Mouse (Mus musculus) thymus, adult 2 months (tissue): ENCODE results near the gene A930017K11Rik. TPM values are rescaled to one million over a fixed set of nuclear protein-coding genes. Genes with fewer than 3 reads are reported as not detected.

ENCODE experiments used
- DNase-seq: peaks from one replicate; pipeline ENCODE4 v3.0.0; 2021
- H3K27ac ChIP-seq: fragments of 200-500 bp; 2 replicates; pipeline ENCODE4 v1.5.1; 2012; ENCODE audit warnings: low read length, control low read depth; ENCODE audit not compliant: control insufficient read depth, insufficient read depth
- H3K27me3 ChIP-seq: fragments of 200-500 bp; 2 replicates; pipeline ENCODE4 v1.6.1; 2012; ENCODE audit warnings: mild to moderate bottlenecking, low read length, moderate library complexity, mixed read lengths; ENCODE audit not compliant: control insufficient read depth, insufficient read depth
- H3K36me3 ChIP-seq: fragments of 200-500 bp; 2 replicates; pipeline ENCODE4 v1.6.1; 2012; ENCODE audit warnings: mild to moderate bottlenecking, low read length, moderate library complexity; ENCODE audit not compliant: control insufficient read depth, insufficient read depth
- H3K4me1 ChIP-seq: fragments of 200-500 bp; replicated peaks from 2 replicates; pipeline ENCODE4 v1.6.1; 2012; ENCODE audit warnings: low read length; ENCODE audit not compliant: control insufficient read depth, insufficient read depth
- H3K4me3 ChIP-seq: fragments of 200-500 bp; 2 replicates; pipeline ENCODE4 v1.5.1; 2012; ENCODE audit warnings: mild to moderate bottlenecking, low read length, control low read depth, moderate library complexity; ENCODE audit not compliant: control insufficient read depth, insufficient read depth
- CTCF ChIP-seq: fragments of 200-500 bp; IDR thresholded peaks from 2 replicates; pipeline ENCODE4 v1.5.1; 2012; ENCODE audit warnings: mild to moderate bottlenecking, control low read depth, low read length, moderate library complexity, borderline replicate concordance; ENCODE audit not compliant: control insufficient read depth, poor library complexity, insufficient read depth; ENCODE audit errors: extremely low read depth
- POLR2A ChIP-seq: fragments of 200-500 bp; IDR thresholded peaks from 2 replicates; pipeline ENCODE4 v1.6.1; 2012; ENCODE audit warnings: mild to moderate bottlenecking, low read length, control low read depth, moderate library complexity; ENCODE audit not compliant: control insufficient read depth, poor library complexity, insufficient read depth; ENCODE audit errors: extremely low read depth
- WGBS: fragments of 180-500 bp; shearing (Covaris S2); methylation state at CpG from one replicate; pipeline ENCODE4 v1.1.7; 2018; 5-methylcytosine and 5-hydroxymethylcytosine counted together
- polyA plus RNA-seq: library from polyadenylated mRNA; depleted of rRNA; stranded (reverse); fragments of >200 nt; gene quantifications from 2 replicates; pipeline ENCODE4 v1.2.3, GENCODE M21; 2012; rRNA removed

A930017K11Rik gene
- polyA plus RNA-seq, 1 experiment = 0.19 TPM

GRCm38 (mm10) chr17:25911816-25912215 lies 40.5 kb downstream of the A930017K11Rik start:
- Histone ChIP-seq H3K36me3 (no peaks in the 10 kb centered on the region), H3K4me3 (no peak overlapping the region), H3K4me1 (no peaks in the 10 kb centered on the region), H3K27me3 (no peaks in the 10 kb centered on the region; the same call in 1 of the 2 replicates), H3K27ac (no peak overlapping the region)
- 78% methylated on average over 4 of the region's 4 CpGs for WGBS
- TF ChIP-seq CTCF = no peak
- no peak for TF ChIP-seq POLR2A
- no peak for DNase-seq

GRCm38 (mm10) chr17:25907640-25908039 lies 44.7 kb downstream of the A930017K11Rik start:
- no peaks in the 10 kb centered on the region for H3K4me1 ChIP-seq
- DNase-seq = no peak
- H3K27ac ChIP-seq = no peak overlapping the region
- WGBS = 96% methylated on average over 2 of the region's 2 CpGs
- H3K4me3 ChIP-seq = no peak overlapping the region
- H3K27me3 ChIP-seq = no peaks in the 10 kb centered on the region; the same call in 1 of the 2 replicates
- TF ChIP-seq POLR2A = no peak
- no peak for TF ChIP-seq CTCF
- H3K36me3 ChIP-seq = no peaks in the 10 kb centered on the region

GRCm38 (mm10) chr17:25903061-25903460 lies 49.3 kb downstream of the A930017K11Rik start:
- TF ChIP-seq POLR2A (no peak), CTCF (no peak)

GRCm38 (mm10) chr17:25900193-25900592 lies 52.2 kb downstream of the A930017K11Rik start:
- no peak for TF ChIP-seq POLR2A
- no peak for TF ChIP-seq CTCF
- Histone ChIP-seq H3K36me3 (no peaks in the 10 kb centered on the region), H3K4me1 (no peaks in the 10 kb centered on the region), H3K27ac (no peak overlapping the region), H3K27me3 (no peaks in the 10 kb centered on the region), H3K4me3 (no peak overlapping the region)
- whole genome bisulfite sequencing = 100% methylated on average over 1 of the region's 1 CpGs
- DNase-seq = no peak

More at GRCm38 (mm10) chr17:25903061-25903460, 49.3 kb downstream of the A930017K11Rik start:
- H3K27me3 ChIP-seq = no peaks in the 10 kb centered on the region
- no peak overlapping the region for H3K4me3 ChIP-seq
- no peak overlapping the region for H3K27ac ChIP-seq
- WGBS = 71% methylated on average over 3 of the region's 3 CpGs
- H3K36me3 ChIP-seq = no peaks in the 10 kb centered on the region
- DNase-seq = no peak
- no peaks in the 10 kb centered on the region for H3K4me1 ChIP-seq

Other genes with a start within 250 kb of the A930017K11Rik start
- gene Gng13, start 235.4 kb downstream of the A930017K11Rik start, polyA plus RNA-seq = 0.54 and 1.2 TPM in 2 replicates
- 36.7 and 49.5 TPM in 2 replicates for gene Chtf18, start 225.1 kb downstream of the A930017K11Rik start, polyA plus RNA-seq
- 68.6 and 69.2 TPM in 2 replicates for gene Rpusd1, start 224.9 kb downstream of the A930017K11Rik start, polyA plus RNA-seq
- 0.68 and 0.69 TPM in 2 replicates for gene Mslnl, start 216.5 kb downstream of the A930017K11Rik start, polyA plus RNA-seq
- 16.4 and 23.6 TPM in 2 replicates for gene Msln, start 198.2 kb downstream of the A930017K11Rik start, polyA plus RNA-seq
- 29.1 and 33.5 TPM in 2 replicates for gene Narfl, start 178.8 kb downstream of the A930017K11Rik start, polyA plus RNA-seq
- 73.9 and 80.3 TPM in 2 replicates for gene Haghl, start 166.9 kb downstream of the A930017K11Rik start, polyA plus RNA-seq
- 0.27 and 0.48 TPM in 2 replicates for gene Ccdc78, start 166.0 kb downstream of the A930017K11Rik start, polyA plus RNA-seq
- 141 and 162 TPM in 2 replicates for gene Fam173a, start 159.7 kb downstream of the A930017K11Rik start, polyA plus RNA-seq
- gene AC134908.4, start 156.9 kb downstream of the A930017K11Rik start, polyA plus RNA-seq = 1.1 TPM in 1 of 2 replicates, not detected in the other
- 171 and 243 TPM in 2 replicates for gene Metrn, start 155.4 kb downstream of the A930017K11Rik start, polyA plus RNA-seq
- 0.59 and 0.61 TPM in 2 replicates for gene Fbxl16, start 143.5 kb downstream of the A930017K11Rik start, polyA plus RNA-seq
- 86.3 and 89.1 TPM in 2 replicates for gene Wdr24, start 128.9 kb downstream of the A930017K11Rik start, polyA plus RNA-seq
- gene Jmjd8, start 123.7 kb downstream of the A930017K11Rik start, polyA plus RNA-seq = 78.1 and 83.2 TPM in 2 replicates
- gene Stub1, start 119.2 kb downstream of the A930017K11Rik start, polyA plus RNA-seq = 162 and 190 TPM in 2 replicates
- gene Rhbdl1, start 115.3 kb downstream of the A930017K11Rik start, polyA plus RNA-seq = 20.6 and 29.2 TPM in 2 replicates
- 125 and 126 TPM in 2 replicates for gene Gm20683, start 110.8 kb downstream of the A930017K11Rik start, polyA plus RNA-seq
- gene Rhot2, start 107.7 kb downstream of the A930017K11Rik start, polyA plus RNA-seq = 192 and 206 TPM in 2 replicates
- 107 and 133 TPM in 2 replicates for gene Wdr90, start 91.1 kb downstream of the A930017K11Rik start, polyA plus RNA-seq
- 52.1 and 54.6 TPM in 2 replicates for gene Mcrip2, start 83.8 kb downstream of the A930017K11Rik start, polyA plus RNA-seq
- gene Mettl26, start 77.5 kb downstream of the A930017K11Rik start, polyA plus RNA-seq = 77.3 and 82.3 TPM in 2 replicates
- gene Wfikkn1, start 71.7 kb downstream of the A930017K11Rik start, polyA plus RNA-seq = 2.9 and 3.7 TPM in 2 replicates
- gene Rab40c, start 32.8 kb downstream of the A930017K11Rik start, polyA plus RNA-seq = 43.5 and 57.6 TPM in 2 replicates
- 133 and 134 TPM in 2 replicates for gene Pigq, start 7.6 kb downstream of the A930017K11Rik start, polyA plus RNA-seq
- gene Nhlrc4, start 7.6 kb downstream of the A930017K11Rik start, polyA plus RNA-seq = 0.51 and 0.62 TPM in 2 replicates
- 80.7 and 82.6 TPM in 2 replicates for gene Capn15, start 33.2 kb upstream of the A930017K11Rik start, polyA plus RNA-seq
- gene Rab11fip3, start 117.0 kb upstream of the A930017K11Rik start, polyA plus RNA-seq = 25.2 and 26.2 TPM in 2 replicates
- gene Decr2, start 137.8 kb upstream of the A930017K11Rik start, polyA plus RNA-seq = 10.0 and 11.5 TPM in 2 replicates
- 30.9 and 33.1 TPM in 2 replicates for gene Nme4, start 143.0 kb upstream of the A930017K11Rik start, polyA plus RNA-seq
- gene Tmem8, start 160.7 kb upstream of the A930017K11Rik start, polyA plus RNA-seq = 38.2 and 43.2 TPM in 2 replicates
- 80.0 and 82.6 TPM in 2 replicates for gene Mrpl28, start 170.9 kb upstream of the A930017K11Rik start, polyA plus RNA-seq
- gene Axin1, start 186.1 kb upstream of the A930017K11Rik start, polyA plus RNA-seq = 38.0 and 40.1 TPM in 2 replicates
- not detected in 2 replicates for gene Pdia2, start 246.5 kb upstream of the A930017K11Rik start, polyA plus RNA-seq